Mouse (Mus musculus): ENCODE data around the gene Lrrc57. TPM values are rescaled to one million over a fixed set of nuclear protein-coding genes. Genes with fewer than 3 reads are reported as not detected.

Gene Lrrc57
- polyA plus RNA-seq (2012; rRNA removed): 1.4 and 2.2 TPM in 2 replicates

DNA sequence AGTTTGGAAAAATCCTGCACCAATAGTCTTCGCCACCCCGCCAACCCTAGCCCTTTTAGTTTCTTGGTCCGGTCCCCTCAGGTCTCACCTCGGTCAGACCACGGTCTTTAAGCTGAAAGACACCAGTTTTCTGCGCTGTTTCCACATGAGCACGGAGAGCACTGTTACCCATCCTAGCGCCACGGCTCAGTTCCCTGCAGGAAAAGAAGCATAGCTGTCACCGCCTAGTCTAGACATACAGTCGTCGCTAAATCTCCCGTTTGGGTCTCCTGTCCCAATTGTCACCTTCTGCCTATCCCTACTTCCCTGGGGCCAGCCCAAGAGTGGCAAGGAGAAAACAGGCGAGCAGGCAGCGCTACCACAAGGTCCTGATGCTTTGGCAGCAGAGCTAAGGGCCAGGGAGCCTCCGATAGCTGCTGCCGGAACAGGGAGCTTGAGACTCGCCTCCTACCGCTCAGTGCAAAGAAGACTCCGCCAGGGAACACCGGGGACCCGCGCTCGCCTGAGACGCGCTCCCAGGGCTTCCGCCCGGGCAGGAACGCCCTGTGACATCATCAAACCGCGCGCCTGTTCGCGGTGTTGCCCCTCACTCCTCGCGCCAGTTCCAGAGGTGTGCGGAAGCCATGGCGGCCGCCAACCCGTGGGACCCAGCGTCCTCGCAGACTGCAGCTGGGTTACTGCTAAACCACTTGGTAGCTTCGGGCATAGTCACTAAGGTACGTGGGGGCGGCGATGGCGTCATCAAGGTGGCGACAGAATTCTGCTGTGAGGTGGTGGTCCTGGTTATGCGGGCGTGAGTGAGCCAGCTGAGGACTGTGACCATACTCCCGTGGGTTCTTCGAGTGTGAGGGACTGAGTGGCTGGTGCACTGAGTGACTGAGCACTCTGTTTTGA, at the start of gene Lrrc57, which contains the start of gene Haus2:
Gene Lrrc57 (minus strand): TSS at position 691 of the 894 bp plus-strand sequence.
Gene Haus2 (plus strand): TSS at position 554 of the 894 bp plus-strand sequence.

DNA sequence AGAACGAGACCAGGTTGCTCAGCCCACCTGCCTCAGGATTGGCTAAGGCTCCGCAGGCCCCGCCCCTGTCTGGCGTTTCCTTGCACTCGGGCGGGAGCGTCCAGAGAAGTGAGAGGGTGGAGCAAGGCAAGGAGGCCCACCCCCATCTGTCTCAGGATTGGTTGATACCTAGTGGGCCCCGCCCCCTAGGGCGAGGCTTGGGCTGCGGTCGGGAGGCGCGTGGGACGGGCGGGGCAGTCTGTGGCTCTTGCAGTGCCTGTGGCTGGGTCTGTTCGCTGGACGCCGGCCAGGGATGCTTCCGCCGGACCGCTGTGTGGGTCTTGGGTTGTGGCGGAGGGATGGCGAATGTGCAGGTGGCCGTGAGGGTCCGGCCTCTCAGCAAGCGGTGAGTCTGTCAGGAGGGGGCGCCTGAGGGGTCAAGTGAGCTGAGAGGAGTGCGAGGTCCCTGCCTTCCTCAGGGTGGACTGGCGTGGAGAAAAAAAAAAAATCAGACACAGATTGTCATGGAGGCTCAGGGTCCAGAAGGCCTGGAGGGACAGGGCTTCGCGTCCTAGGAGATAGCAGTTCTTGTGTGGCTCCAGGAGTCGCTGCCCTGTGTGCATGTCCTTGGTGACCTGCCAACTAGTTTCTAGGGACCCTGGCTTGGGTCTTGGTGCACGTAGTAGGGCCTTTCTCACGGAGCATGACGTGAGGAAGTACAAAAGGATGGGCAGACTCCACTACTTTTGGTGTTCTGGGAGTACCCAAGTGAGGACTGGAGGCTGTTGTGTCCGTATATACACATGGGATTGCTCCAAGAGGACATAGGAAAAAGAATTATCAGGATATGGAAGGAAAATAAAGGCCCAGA, 19.8 kb upstream of the Lrrc57 start, which contains the start of gene Stard9:
Gene Stard9 (plus strand): TSS at position 236 of the 850 bp plus-strand sequence.

DNA sequence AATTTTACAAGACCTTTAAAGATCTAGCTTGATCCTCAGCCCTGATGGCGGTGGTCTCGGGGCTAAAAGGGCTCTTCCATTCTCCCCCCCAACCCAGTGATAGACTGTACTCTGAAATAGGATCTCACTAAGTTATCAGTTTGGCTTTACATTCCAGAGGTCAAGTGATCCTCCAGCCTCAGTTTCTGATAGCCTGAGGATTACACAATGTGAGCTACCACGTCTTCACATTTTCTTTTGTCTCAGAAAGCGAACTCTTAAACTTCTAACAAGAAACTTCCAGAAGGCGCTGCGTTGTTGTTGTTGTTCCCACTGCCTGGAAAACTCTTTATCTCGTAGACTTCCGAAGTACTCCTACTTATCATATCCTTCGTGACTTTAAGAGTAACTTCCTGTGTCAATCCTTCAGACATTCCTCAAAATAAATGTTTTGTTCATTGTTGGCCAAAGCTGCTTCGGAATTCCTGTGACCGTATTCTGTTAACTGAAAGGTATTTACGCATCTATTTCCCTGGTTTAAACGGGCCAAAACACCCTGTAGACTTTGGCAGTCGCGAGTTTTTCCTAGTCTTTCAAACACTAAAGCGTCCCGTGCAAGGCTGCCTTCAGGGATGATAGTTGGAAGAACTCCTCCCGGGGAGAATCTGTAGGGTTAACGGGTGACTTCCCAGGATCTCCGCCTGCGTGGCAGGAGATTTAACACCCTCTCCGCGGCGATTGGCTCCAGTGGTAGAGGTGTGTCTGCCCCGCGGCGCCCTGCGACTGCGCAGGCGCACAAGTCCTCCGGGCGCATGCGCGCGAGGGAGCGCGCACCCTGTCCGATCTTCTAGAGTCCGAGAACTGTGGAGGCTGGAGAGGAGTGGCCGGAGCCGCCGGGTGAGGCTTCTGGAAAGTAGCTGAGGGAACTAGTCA, 42.2 kb downstream of the Lrrc57 start, which contains the start of gene Snap23:
Gene Snap23 (plus strand): TSS at position 786 of the 912 bp plus-strand sequence.

DNA sequence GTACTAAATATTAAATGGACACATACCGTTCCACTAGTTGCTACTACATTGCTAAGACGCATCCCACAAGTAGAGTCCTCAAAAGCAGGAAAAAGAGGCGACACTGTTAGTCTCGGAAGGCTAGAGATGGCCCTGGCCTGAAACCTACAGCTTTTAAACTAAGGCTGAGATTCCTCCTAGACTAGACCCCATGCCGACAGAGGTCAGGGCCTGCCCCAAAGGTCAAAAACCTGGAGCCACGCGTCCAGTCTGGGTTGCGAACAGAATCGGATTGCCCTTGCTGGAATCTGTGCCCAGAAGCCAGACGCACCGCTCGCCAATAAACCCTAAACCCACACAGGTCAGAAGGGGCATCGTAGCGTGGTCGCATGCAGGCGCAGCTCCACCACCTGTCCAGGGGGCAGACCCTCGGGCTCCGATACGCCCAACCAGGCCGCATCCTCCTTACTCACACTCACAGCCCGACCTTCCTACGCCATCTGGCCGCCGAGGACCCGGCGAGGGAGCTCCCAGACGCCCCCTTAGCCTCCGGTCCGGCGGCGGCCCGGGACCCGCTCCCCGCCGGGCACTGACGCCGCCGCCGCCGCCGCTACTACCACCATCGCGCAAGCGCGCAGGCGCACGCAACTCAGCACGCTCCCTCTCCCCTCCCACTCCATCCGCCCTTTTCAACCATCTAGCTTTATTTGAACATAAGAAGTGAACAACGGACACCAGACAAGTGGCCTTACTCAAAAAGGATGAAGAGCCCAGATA, 45.9 kb downstream of the Lrrc57 start, which contains the start of gene Zfp106:
Gene Zfp106 (minus strand): TSS at position 609 of the 756 bp plus-strand sequence.

Other genes starting within 250 kb of the Lrrc57 start
- gene Ganc, start 205.6 kb downstream of the Lrrc57 start, polyA plus RNA-seq (2012; rRNA removed): 1.6 and 2.9 TPM in 2 replicates
- gene Tmem87a, start 205.4 kb downstream of the Lrrc57 start, polyA plus RNA-seq (2012; rRNA removed): 1.6 and 3.5 TPM in 2 replicates
- gene Capn3, start 153.5 kb downstream of the Lrrc57 start, polyA plus RNA-seq (2012; rRNA removed): 0.23 and 0.81 TPM in 2 replicates
- 12.9 and 19.0 TPM in 2 replicates for gene Zfp106, start 45.7 kb downstream of the Lrrc57 start, polyA plus RNA-seq (2012; rRNA removed)
- 0.53 and 1.2 TPM in 2 replicates for gene Snap23, start 41.8 kb downstream of the Lrrc57 start, polyA plus RNA-seq (2012; rRNA removed)
- gene Haus2, start 137 bp downstream of the Lrrc57 start, polyA plus RNA-seq (2012; rRNA removed): 0.18 and 0.58 TPM in 2 replicates
- 0.78 and 1.7 TPM in 2 replicates for gene Stard9, start 19.6 kb upstream of the Lrrc57 start, polyA plus RNA-seq (2012; rRNA removed)
- gene Cdan1, start 240.6 kb upstream of the Lrrc57 start, polyA plus RNA-seq (2012; rRNA removed): 4.7 and 8.0 TPM in 2 replicates
- gene Ttbk2, start 241.1 kb upstream of the Lrrc57 start, polyA plus RNA-seq (2012; rRNA removed): 0.39 and 0.85 TPM in 2 replicates